Mouse (Mus musculus) CH12.LX (cell line): ENCODE data around the gene Anapc5. TPM values are rescaled to one million over a fixed set of nuclear protein-coding genes. Genes with fewer than 3 reads are reported as not detected.

Experiments used
- DNase-seq: peaks from one replicate; pipeline ENCODE4 v3.0.0-alpha.2; 2013; ENCODE audit errors: extremely low read depth
- H3K27ac ChIP-seq: 2 replicates; pipeline ENCODE4 v1.5.1; 2012; ENCODE audit warnings: low read depth, mild to moderate bottlenecking, control low read depth, moderate library complexity; ENCODE audit not compliant: insufficient read depth
- H3K27me3 ChIP-seq: replicated peaks from 2 replicates; pipeline ENCODE3; 2012; ENCODE audit warnings: inconsistent platforms
- H3K36me3 ChIP-seq, 2 experiments: replicated peaks in 1 of 2; 2 replicates each; pipeline versions ENCODE3 to v1.6.1; 2012; ENCODE audit warnings: inconsistent platforms in 1 of 2, low read length in 1 of 2, mild to moderate bottlenecking in 1 of 2, mixed read lengths in 1 of 2, moderate library complexity in 1 of 2; ENCODE audit not compliant: control insufficient read depth in 1 of 2, insufficient read depth in 1 of 2
- H3K4me1 ChIP-seq, 2 experiments: 2 replicates each; pipeline ENCODE4 v1.6.1; 2012; ENCODE audit warnings: inconsistent platforms in 1 of 2, moderate library complexity in 1 of 2; ENCODE audit not compliant: insufficient read depth in 2 of 2, control insufficient read depth in 1 of 2
- H3K4me2 ChIP-seq: 2 replicates; pipeline ENCODE4 v1.6.1; 2012; ENCODE audit warnings: low read depth, mild to moderate bottlenecking, control low read depth; ENCODE audit not compliant: poor library complexity, insufficient read depth, severe bottlenecking
- H3K4me3 ChIP-seq, 3 experiments: fragments of 150-350 bp in 1 of 3; sonication (generic) in 1 of 3; replicated peaks in 1 of 3; 2 replicates each; pipeline versions ENCODE3 to v1.5.1; 2011 to 2012; ENCODE audit warnings: low read depth in 2 of 3, low read length in 2 of 3, mild to moderate bottlenecking in 2 of 3, moderate library complexity in 2 of 3, control low read depth in 1 of 3, improper control_type of control experiment in 1 of 3, inconsistent platforms in 1 of 3, mixed read lengths in 1 of 3; ENCODE audit not compliant: poor library complexity in 1 of 3
- H3K79me2 ChIP-seq: replicated peaks from 2 replicates; pipeline ENCODE4 v1.6.1; 2012; ENCODE audit warnings: mild to moderate bottlenecking, moderate library complexity; ENCODE audit not compliant: control insufficient read depth, poor library complexity, insufficient read depth, severe bottlenecking; ENCODE audit errors: extremely low read depth
- H3K9ac ChIP-seq: 2 replicates; pipeline ENCODE4 v1.6.1; 2012; ENCODE audit warnings: low read depth, mild to moderate bottlenecking, control low read depth, moderate library complexity; ENCODE audit not compliant: insufficient read depth
- H3K9me3 ChIP-seq: replicated peaks from 2 replicates; pipeline ENCODE3; 2012; ENCODE audit warnings: low read length, inconsistent platforms, mixed read lengths
- BHLHE40 ChIP-seq: IDR thresholded peaks from 2 replicates; pipeline ENCODE4 v1.6.1; 2011; ENCODE audit warnings: mild to moderate bottlenecking, low read depth, low read length, improper control_type of control experiment
- CHD1 ChIP-seq: IDR thresholded peaks from 2 replicates; pipeline ENCODE4 v1.6.1; 2012; ENCODE audit warnings: low read depth, low read length, improper control_type of control experiment, inconsistent platforms
- CTCF ChIP-seq, 2 experiments: IDR thresholded peaks in 1 of 2; conservative IDR thresholded peaks in 1 of 2; 2 replicates each; pipeline ENCODE4 v1.5.1; 2011 to 2012; ENCODE audit warnings: low read depth in 2 of 2, low read length in 2 of 2, improper control_type of control experiment in 1 of 2, inconsistent platforms in 1 of 2, mild to moderate bottlenecking in 1 of 2, moderate library complexity in 1 of 2
- ELF1 ChIP-seq: IDR thresholded peaks from 2 replicates; pipeline ENCODE4 v1.6.1; 2014; ENCODE audit warnings: low read depth, mild to moderate bottlenecking, inconsistent platforms, low read length, improper control_type of control experiment
- ETS1 ChIP-seq: conservative IDR thresholded peaks from 2 replicates; pipeline ENCODE4 v1.6.1; 2012; ENCODE audit warnings: low read depth, mild to moderate bottlenecking, inconsistent platforms, low read length, improper control_type of control experiment, moderate library complexity
- GABPA ChIP-seq: IDR thresholded peaks from 2 replicates; pipeline ENCODE4 v1.6.1; 2012; ENCODE audit warnings: low read depth, low read length, improper control_type of control experiment, inconsistent platforms; ENCODE audit not compliant: insufficient replicate concordance
- HCFC1 ChIP-seq: IDR thresholded peaks from 2 replicates; pipeline ENCODE4 v1.6.1; 2012; ENCODE audit warnings: low read depth, mild to moderate bottlenecking, inconsistent platforms, low read length, improper control_type of control experiment
- IRF4 ChIP-seq: IDR thresholded peaks from 2 replicates; pipeline ENCODE4 v1.6.1; 2014; ENCODE audit warnings: low read depth, mild to moderate bottlenecking, inconsistent platforms, low read length, improper control_type of control experiment
- JUN ChIP-seq: IDR thresholded peaks from 2 replicates; pipeline ENCODE4 v1.6.1; 2011; ENCODE audit warnings: low read depth, mild to moderate bottlenecking, low read length, improper control_type of control experiment, moderate library complexity; ENCODE audit not compliant: insufficient read depth
- JUND ChIP-seq: conservative IDR thresholded peaks from 2 replicates; pipeline ENCODE4 v1.6.1; 2011; ENCODE audit warnings: low read depth, low read length, improper control_type of control experiment
- MAFK ChIP-seq: IDR thresholded peaks from 2 replicates; pipeline ENCODE4 v1.6.1; 2011; ENCODE audit warnings: low read length, improper control_type of control experiment; ENCODE audit not compliant: insufficient replicate concordance
- MAX ChIP-seq: IDR thresholded peaks from 2 replicates; pipeline ENCODE4 v1.6.1; 2011; ENCODE audit warnings: low read length, improper control_type of control experiment
- MEF2A ChIP-seq: IDR thresholded peaks from 2 replicates; pipeline ENCODE4 v1.6.1; 2014; ENCODE audit warnings: low read depth, mild to moderate bottlenecking, inconsistent platforms, low read length, improper control_type of control experiment, borderline replicate concordance
- NELFE ChIP-seq: IDR thresholded peaks from 2 replicates; pipeline ENCODE4 v1.6.1; 2011; ENCODE audit warnings: low read depth, low read length, improper control_type of control experiment
- NRF1 ChIP-seq: IDR thresholded peaks from 2 replicates; pipeline ENCODE4 v1.6.1; 2014; ENCODE audit warnings: low read depth, mild to moderate bottlenecking, inconsistent platforms, low read length, improper control_type of control experiment, moderate library complexity
- PAX5 ChIP-seq: IDR thresholded peaks from 2 replicates; pipeline ENCODE4 v1.6.1; 2012; ENCODE audit warnings: low read length, inconsistent platforms, mixed read lengths
- POLR2AphosphoS2 ChIP-seq: IDR thresholded peaks from 2 replicates; pipeline ENCODE4 v1.6.1; 2011; ENCODE audit warnings: low read depth, low read length, improper control_type of control experiment
- RAD21 ChIP-seq: IDR thresholded peaks from 2 replicates; pipeline ENCODE4 v1.6.1; 2011; ENCODE audit warnings: low read depth, mild to moderate bottlenecking, low read length, improper control_type of control experiment, moderate library complexity
- SIN3A ChIP-seq: IDR thresholded peaks from 2 replicates; pipeline ENCODE4 v1.6.1; 2012; ENCODE audit warnings: low read length, improper control_type of control experiment, inconsistent platforms
- SMC3 ChIP-seq: IDR thresholded peaks from 2 replicates; pipeline ENCODE4 v1.6.1; 2011; ENCODE audit warnings: low read depth, low read length, improper control_type of control experiment
- TBP ChIP-seq: conservative IDR thresholded peaks from 2 replicates; pipeline ENCODE4 v1.6.1; 2011; ENCODE audit warnings: low read depth, low read length, improper control_type of control experiment
- ZKSCAN1 ChIP-seq: IDR thresholded peaks from 2 replicates; pipeline ENCODE4 v1.6.1; 2012; ENCODE audit warnings: low read depth, inconsistent platforms, low read length, improper control_type of control experiment, borderline replicate concordance
- ZMIZ1 ChIP-seq: IDR thresholded peaks from 2 replicates; pipeline ENCODE4 v1.6.1; 2012; ENCODE audit warnings: low read depth, mild to moderate bottlenecking, inconsistent platforms, low read length, improper control_type of control experiment
- ZNF384 ChIP-seq: IDR thresholded peaks from 2 replicates; pipeline ENCODE4 v1.6.1; 2012; ENCODE audit warnings: low read depth, low read length, improper control_type of control experiment, inconsistent platforms
- dilution Hi-C: fragments of 300-500 bp; cut with MboI; formaldehyde crosslinking; loops from 2 replicates; pipeline ENCODE4 v1.14.3; 2020; ENCODE audit warnings: low sequenced_read_pairs; ENCODE audit not compliant: extremely low pct_unique_long_range_greater_than_20kb, extremely low pct_ligation_motif_present
- in situ Hi-C: fragments of 300-500 bp; cut with MboI; formaldehyde crosslinking; loops from 3 replicates; pipeline ENCODE4 v1.14.3; 2019; ENCODE audit warnings: low sequenced_read_pairs, low pct_ligation_motif_present, low pct_unique_long_range_greater_than_20kb, mixed read lengths
- polyA plus RNA-seq: library from polyadenylated mRNA; unstranded; fragments of >175 nt; gene quantifications from 2 replicates; pipeline ENCODE4 v1.2.1, GENCODE M21; 2012; ENCODE audit warnings: low read depth; ENCODE audit not compliant: insufficient read length
- total RNA-seq, 2 experiments: library from RNA; depleted of rRNA; stranded (reverse); fragments of 300-350 nt in 1 of 2; fragments of >200 nt in 1 of 2; gene quantifications; 2 replicates each; pipeline ENCODE4 v1.2.3; 2012 to 2014

Anapc5 gene
- total and polyA plus RNA-seq, 3 experiments = 247 to 280 (median 252) TPM

- dilution Hi-C loops = no loop called here
- H3K9me3 ChIP-seq = no peaks in the 10 kb centered on the region
- H3K4me3 ChIP-seq = no peak overlapping the region
- no peak overlapping the region for H3K4me2 ChIP-seq
- peaks cover 0 to 7% of the 10 kb centered on the region in 2 experiments; a peak in 2 of 4 replicates for H3K4me1 ChIP-seq
- TF ChIP-seq MEF2A = no peak
- TF ChIP-seq MAX = no peak
- no peak for TF ChIP-seq ELF1
- no peak for TF ChIP-seq NELFE
- TF ChIP-seq POLR2AphosphoS2 = no peak
- TF ChIP-seq IRF4 = no peak
- peaks cover 11 to 67% of the 10 kb centered on the region in 2 experiments for H3K36me3 ChIP-seq
- no peak for DNase-seq
- H3K27me3 ChIP-seq = no peaks in the 10 kb centered on the region
- H3K9ac ChIP-seq = no peak overlapping the region
- no peaks in the 10 kb centered on the region for H3K79me2 ChIP-seq
- H3K27ac ChIP-seq = no peak overlapping the region
- in situ Hi-C loops = no loop called here
Measured at GRCm38 (mm10) chr5:122756144-122756543, 65.0 kb downstream of the Anapc5 start.

GRCm38 (mm10) chr5:122755620-122756019, 65.5 kb downstream of the Anapc5 start:
- peaks cover 11 to 70% of the 10 kb centered on the region in 2 experiments for H3K36me3 ChIP-seq
- in situ Hi-C loops (no loop called here), dilution Hi-C loops (no loop called here)
- H3K9ac ChIP-seq = no peak overlapping the region
- H3K27ac ChIP-seq = no peak overlapping the region
- TF ChIP-seq HCFC1 (no peak), MAFK (no peak), ELF1 (no peak), CTCF (conservative IDR thresholded peaks at IDR 0.05 in 1 of 2, IDR thresholded peaks at IDR 0.05 in 1 of 2; ENCODE audit: low read depth in 2 of 2, low read length in 2 of 2) (no peak), GABPA (no peak), ZMIZ1 (no peak), BHLHE40 (no peak), CHD1 (no peak), NELFE (no peak), JUND (no peak), NRF1 (no peak), PAX5 (no peak), SIN3A (no peak), RAD21 (no peak), ZNF384 (no peak), ZKSCAN1 (no peak), ETS1 (no peak), SMC3 (no peak), JUN (no peak), TBP (no peak)
- H3K4me2 ChIP-seq = no peak overlapping the region
- H3K4me1 ChIP-seq = peaks cover 0 to 2% of the 10 kb centered on the region in 2 experiments; a peak in 2 of 4 replicates
- H3K4me3 ChIP-seq = no peak overlapping the region
- H3K79me2 ChIP-seq = no peaks in the 10 kb centered on the region
- no peak for DNase-seq
- H3K27me3 ChIP-seq = no peaks in the 10 kb centered on the region
- H3K9me3 ChIP-seq = no peaks in the 10 kb centered on the region
